Mouse (Mus musculus): ENCODE data around the gene Stox2. TPM values are rescaled to one million over a fixed set of nuclear protein-coding genes. Genes with fewer than 3 reads are reported as not detected.

Stox2 gene
- polyA plus RNA-seq, 2 experiments = 0.06 to 0.11 TPM

DNA sequence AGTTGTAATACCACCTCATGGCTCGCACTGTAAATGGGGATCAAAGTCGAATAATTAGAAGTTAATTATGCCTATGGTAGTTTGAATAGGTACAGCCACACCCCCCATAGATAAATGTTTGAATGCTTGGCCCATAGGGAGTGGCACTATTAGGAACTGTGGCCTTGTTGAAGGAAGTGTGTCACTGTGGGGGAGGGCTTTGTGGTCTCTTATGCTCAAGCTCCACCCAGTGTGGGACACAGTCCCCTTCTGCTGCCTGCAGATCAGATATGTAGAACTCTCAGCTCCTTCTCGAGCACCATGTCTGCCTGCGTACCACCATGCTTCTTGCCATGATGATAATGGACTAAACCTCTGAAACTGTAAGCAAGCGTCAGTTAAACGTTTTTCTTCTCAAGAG is 177.2 kb downstream of the Stox2 start:
- no peaks in the 10 kb centered on the region for H3K9me3 ChIP-seq (ENCODE audit: control insufficient read depth, low read length)
- no peak overlapping the region for H3K4me3 ChIP-seq (ENCODE audit: insufficient read depth in 1 of 2, low read depth in 2 of 2, low read length in 2 of 2)
- no peaks in the 10 kb centered on the region for H3K27me3 ChIP-seq (ENCODE audit: control insufficient read depth, insufficient read depth, low read length)
- no peak overlapping the region for H3K4me2 ChIP-seq (ENCODE audit: low read depth)
- H3K9ac ChIP-seq (replicated peaks) = no peak overlapping the region
- TF ChIP-seq EP300 (IDR thresholded peaks at IDR 0.05; ENCODE audit: low read depth) (no peak), CTCF (IDR thresholded peaks at IDR 0.05; ENCODE audit: low read depth) (no peak)
- ATAC-seq (ENCODE audit: insufficient read depth) = no peak
- 46% methylated on average over 6 of the region's 6 CpGs for WGBS (ENCODE audit: insufficient replicate concordance)
- no peaks in the 10 kb centered on the region for H3K36me3 ChIP-seq (replicated peaks; ENCODE audit: control insufficient read depth, insufficient read depth, low read depth)
- H3K4me1 ChIP-seq (replicated peaks; ENCODE audit: control insufficient read depth in 2 of 2, insufficient read depth in 2 of 2, low read length in 1 of 2) = no peaks in the 10 kb centered on the region
- DNase-seq (ENCODE audit: low read depth in 3 of 3, low spot score in 3 of 3) = no peak
- H3K27ac ChIP-seq = no peak overlapping the region

DNA sequence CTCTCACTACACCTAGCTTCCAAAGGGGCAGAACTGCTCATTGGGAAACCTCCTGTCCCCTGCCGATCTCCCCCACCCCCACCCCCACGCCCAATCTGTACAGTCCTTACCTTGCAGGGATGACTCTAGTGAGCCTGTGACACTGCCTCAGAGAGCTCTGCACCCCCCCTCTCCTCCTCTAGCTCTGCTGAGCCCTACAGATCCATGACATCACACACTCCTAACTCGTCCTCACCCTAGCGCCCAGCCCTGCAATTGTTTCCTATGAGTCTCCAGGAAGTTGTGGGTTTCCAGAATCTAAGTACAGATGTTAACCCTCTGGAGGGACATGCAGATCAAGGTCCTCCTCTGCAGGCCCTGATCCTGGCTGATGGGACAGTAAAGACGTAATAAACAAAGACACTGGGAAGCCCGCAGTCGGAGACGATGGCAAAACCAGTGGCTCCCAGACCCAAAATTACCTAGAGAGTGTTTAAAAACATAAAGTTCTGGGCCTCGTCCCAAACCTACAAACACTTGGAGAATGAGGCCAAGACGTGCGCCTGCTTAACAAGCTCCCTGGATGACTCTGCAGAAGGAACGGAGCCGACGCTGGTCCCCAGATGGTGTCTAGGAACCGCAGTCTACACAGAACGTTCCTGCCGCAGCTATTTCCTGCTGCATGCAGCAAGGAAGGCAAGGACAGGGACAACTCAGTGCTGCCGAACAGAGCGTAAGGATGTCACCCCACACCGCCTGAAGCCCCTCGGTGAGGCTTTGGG is 177.9 kb downstream of the Stox2 start:
- no peaks in the 10 kb centered on the region for H3K36me3 ChIP-seq (replicated peaks; ENCODE audit: control insufficient read depth, insufficient read depth, low read depth)
- H3K4me1 ChIP-seq (replicated peaks; ENCODE audit: control insufficient read depth in 2 of 2, insufficient read depth in 2 of 2, low read length in 1 of 2) = no peaks in the 10 kb centered on the region
- no peak overlapping the region for H3K4me3 ChIP-seq (ENCODE audit: insufficient read depth in 1 of 2, low read depth in 2 of 2, low read length in 2 of 2)
- no peak overlapping the region for H3K27ac ChIP-seq
- no peaks in the 10 kb centered on the region for H3K9me3 ChIP-seq (ENCODE audit: control insufficient read depth, low read length)
- H3K4me2 ChIP-seq (ENCODE audit: low read depth) = no peak overlapping the region
- no peaks in the 10 kb centered on the region for H3K27me3 ChIP-seq (ENCODE audit: control insufficient read depth, insufficient read depth, low read length)
- TF ChIP-seq EP300 (IDR thresholded peaks at IDR 0.05; ENCODE audit: low read depth) (no peak), CTCF (IDR thresholded peaks at IDR 0.05; ENCODE audit: low read depth) (no peak)
- ATAC-seq (ENCODE audit: insufficient read depth) (no peak), DNase-seq (ENCODE audit: low read depth in 3 of 3, low spot score in 3 of 3) (no peak)
- WGBS (ENCODE audit: insufficient replicate concordance) = 25% methylated on average over 21 of the region's 21 CpGs
- no peak overlapping the region for H3K9ac ChIP-seq (replicated peaks)

DNA sequence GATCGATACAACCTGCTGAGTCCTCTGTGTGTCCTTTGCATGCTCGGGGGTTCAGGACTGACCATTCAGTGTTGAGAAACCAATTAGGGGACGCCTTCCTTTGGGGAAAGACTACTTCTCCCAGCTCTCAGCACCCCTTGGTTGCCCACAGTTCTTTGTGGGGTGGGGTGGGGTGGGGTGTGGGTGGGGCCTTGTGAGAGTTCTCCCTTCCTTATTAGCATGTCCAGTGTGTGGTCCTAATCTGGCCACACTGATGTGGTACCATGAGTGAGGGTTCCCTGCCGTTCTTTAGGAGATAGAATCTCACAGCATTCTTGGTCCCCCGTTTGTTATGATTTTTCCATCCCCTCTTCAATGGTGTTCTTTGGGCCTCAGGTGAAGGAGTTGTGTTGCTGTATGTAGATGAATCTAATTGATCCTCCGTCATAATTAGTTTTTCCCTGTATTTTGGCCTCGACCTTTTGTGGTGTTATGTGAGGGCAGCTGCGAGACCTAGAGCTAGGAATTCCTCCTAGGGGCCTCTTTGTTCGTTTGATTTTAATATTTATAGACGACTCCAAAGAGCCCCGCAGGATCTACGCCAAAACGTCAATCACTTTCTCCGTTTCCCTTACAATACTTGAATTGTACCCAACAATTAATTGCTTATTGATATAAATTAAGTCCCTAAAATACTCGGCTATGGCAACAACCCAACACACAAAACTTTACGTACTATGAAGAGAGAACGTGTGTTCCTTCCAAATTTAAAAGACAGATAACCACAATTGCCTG is 182.9 kb downstream of the Stox2 start:
- Histone ChIP-seq H3K4me2 (ENCODE audit: low read depth) (no peak overlapping the region), H3K4me1 (replicated peaks; ENCODE audit: control insufficient read depth in 2 of 2, insufficient read depth in 2 of 2, low read length in 1 of 2) (no peaks in the 10 kb centered on the region), H3K27ac (no peak overlapping the region), H3K36me3 (replicated peaks; ENCODE audit: control insufficient read depth, insufficient read depth, low read depth) (no peaks in the 10 kb centered on the region), H3K9me3 (ENCODE audit: control insufficient read depth, low read length) (no peaks in the 10 kb centered on the region), H3K27me3 (ENCODE audit: control insufficient read depth, insufficient read depth, low read length) (no peaks in the 10 kb centered on the region), H3K4me3 (ENCODE audit: insufficient read depth in 1 of 2, low read depth in 2 of 2, low read length in 2 of 2) (no peak overlapping the region), H3K9ac (replicated peaks) (no peak overlapping the region)
- no peak for DNase-seq (ENCODE audit: low read depth in 3 of 3, low spot score in 3 of 3)
- WGBS (ENCODE audit: insufficient replicate concordance) = 70% methylated on average over 17 of the region's 17 CpGs
- ATAC-seq (ENCODE audit: insufficient read depth) = no peak
- no peak for TF ChIP-seq CTCF (IDR thresholded peaks at IDR 0.05; ENCODE audit: low read depth)
- no peak for TF ChIP-seq EP300 (IDR thresholded peaks at IDR 0.05; ENCODE audit: low read depth)

DNA sequence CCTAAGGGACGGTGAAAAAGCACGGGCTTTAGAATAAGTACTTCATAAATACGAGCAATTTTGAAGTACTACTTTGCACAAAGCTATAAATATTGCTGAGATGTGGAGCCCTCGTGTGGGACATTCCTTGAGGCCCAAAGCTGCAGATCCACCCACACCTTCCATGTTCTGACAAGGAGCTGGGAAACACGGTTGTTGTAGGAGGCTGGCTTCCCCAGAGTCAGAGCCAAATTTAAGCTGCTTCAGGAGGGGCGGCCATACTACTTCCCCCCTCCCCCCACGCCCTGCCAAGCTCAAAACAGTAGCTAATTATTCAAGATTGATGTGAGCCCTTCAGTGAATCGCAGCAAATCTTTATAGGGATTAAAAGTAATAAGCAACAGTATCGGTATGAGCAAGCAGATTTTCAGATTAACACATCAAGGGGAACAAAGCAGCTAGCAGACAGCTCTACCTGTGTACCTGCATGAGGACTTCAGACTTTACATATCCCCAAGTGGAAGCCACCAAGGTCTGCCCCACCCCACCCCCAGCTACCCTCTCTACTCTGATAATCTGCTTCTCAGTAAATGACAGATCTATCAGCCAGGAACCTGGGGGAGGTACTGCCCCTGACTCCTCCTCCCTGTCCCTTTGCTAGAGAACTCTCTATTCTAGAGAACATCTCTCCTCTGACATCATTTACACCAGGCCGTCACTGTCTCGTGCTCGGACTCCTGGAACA is 185.2 kb downstream of the Stox2 start:
- H3K4me2 ChIP-seq (ENCODE audit: low read depth) = no peak overlapping the region
- no peak overlapping the region for H3K27ac ChIP-seq
- no peaks in the 10 kb centered on the region for H3K4me1 ChIP-seq (replicated peaks; ENCODE audit: control insufficient read depth in 2 of 2, insufficient read depth in 2 of 2, low read length in 1 of 2)
- H3K9ac ChIP-seq (replicated peaks) = no peak overlapping the region
- ATAC-seq (ENCODE audit: insufficient read depth) (no peak), DNase-seq (ENCODE audit: low read depth in 3 of 3, low spot score in 3 of 3) (no peak)
- TF ChIP-seq EP300 (IDR thresholded peaks at IDR 0.05; ENCODE audit: low read depth) = no peak
- TF ChIP-seq CTCF (IDR thresholded peaks at IDR 0.05; ENCODE audit: low read depth) = no peak
- no peaks in the 10 kb centered on the region for H3K36me3 ChIP-seq (replicated peaks; ENCODE audit: control insufficient read depth, insufficient read depth, low read depth)
- H3K27me3 ChIP-seq (ENCODE audit: control insufficient read depth, insufficient read depth, low read length) = no peaks in the 10 kb centered on the region
- no peaks in the 10 kb centered on the region for H3K9me3 ChIP-seq (ENCODE audit: control insufficient read depth, low read length)
- WGBS (ENCODE audit: insufficient replicate concordance) = 53% methylated on average over 12 of the region's 12 CpGs
- H3K4me3 ChIP-seq (ENCODE audit: insufficient read depth in 1 of 2, low read depth in 2 of 2, low read length in 2 of 2) = no peak overlapping the region

DNA sequence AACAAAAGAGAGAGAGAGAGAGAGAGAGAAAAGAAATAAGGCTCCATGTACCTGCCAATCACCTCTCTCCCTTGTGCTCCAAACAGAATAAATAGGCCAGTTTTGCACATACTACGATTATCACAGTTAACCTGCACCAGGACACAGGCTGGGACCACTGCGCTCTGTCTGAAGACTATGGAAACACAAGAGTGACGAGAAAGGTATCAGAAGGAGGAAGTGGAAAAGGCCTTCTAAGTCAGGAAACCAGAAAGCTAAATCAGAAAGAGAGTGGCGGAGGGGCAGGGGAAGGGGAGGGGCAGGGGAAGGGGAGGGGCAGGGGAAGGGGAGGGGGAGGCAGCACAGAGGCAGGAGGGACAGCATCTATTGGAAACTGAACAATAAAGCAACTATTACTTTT is 195.3 kb downstream of the Stox2 start:
- ATAC-seq (ENCODE audit: insufficient read depth) = no peak
- Histone ChIP-seq H3K9me3 (ENCODE audit: control insufficient read depth, low read length) (no peaks in the 10 kb centered on the region), H3K36me3 (replicated peaks; ENCODE audit: control insufficient read depth, insufficient read depth, low read depth) (no peaks in the 10 kb centered on the region), H3K4me1 (replicated peaks; ENCODE audit: control insufficient read depth in 2 of 2, insufficient read depth in 2 of 2, low read length in 1 of 2) (no peaks in the 10 kb centered on the region), H3K27ac (no peak overlapping the region), H3K4me3 (ENCODE audit: insufficient read depth in 1 of 2, low read depth in 2 of 2, low read length in 2 of 2) (no peak overlapping the region), H3K9ac (replicated peaks) (no peak overlapping the region), H3K27me3 (ENCODE audit: control insufficient read depth, insufficient read depth, low read length) (no peaks in the 10 kb centered on the region), H3K4me2 (ENCODE audit: low read depth) (no peak overlapping the region)
- 19% methylated on average over 3 of the region's 4 CpGs for WGBS (ENCODE audit: insufficient replicate concordance)
- no peak for TF ChIP-seq EP300 (IDR thresholded peaks at IDR 0.05; ENCODE audit: low read depth)
- DNase-seq (ENCODE audit: low read depth in 3 of 3, low spot score in 3 of 3) = no peak
